Mouse (Mus musculus) G1E (cell line): Measurements from ENCODE around the gene Gm4779. TPM values are rescaled to one million over a fixed set of nuclear protein-coding genes. Genes with fewer than 3 reads are reported as not detected.

Source experiments
- ATAC-seq: 2 replicates; pipeline ENCODE4 v1.8.0; 2016; ENCODE audit warnings: mild to moderate bottlenecking; ENCODE audit not compliant: insufficient number of reproducible peaks, poor library complexity, low FRiP score, severe bottlenecking; ENCODE audit errors: extremely low read depth
- DNase-seq: peaks from one replicate; pipeline ENCODE4 v3.0.0; 2012; ENCODE audit warnings: low spot score
- H3K27me3 ChIP-seq: 2 replicates; pipeline ENCODE4 v1.6.1; 2012; ENCODE audit warnings: mild to moderate bottlenecking, low read length, inconsistent platforms; ENCODE audit not compliant: insufficient read depth
- H3K36me3 ChIP-seq: replicated peaks from 2 replicates; pipeline ENCODE3; 2012; ENCODE audit warnings: mild to moderate bottlenecking, inconsistent platforms
- H3K4me1 ChIP-seq: 2 replicates; pipeline ENCODE4 v1.6.1; 2012; ENCODE audit warnings: low read depth, low read length, inconsistent platforms, mixed read lengths; ENCODE audit not compliant: insufficient read depth
- H3K4me3 ChIP-seq: 2 replicates; pipeline ENCODE4 v1.5.1; 2012; ENCODE audit warnings: low read depth, mild to moderate bottlenecking, inconsistent platforms, low read length, moderate library complexity, mixed read lengths
- H3K9me3 ChIP-seq: replicated peaks from 2 replicates; pipeline ENCODE4 v1.6.1; 2012; ENCODE audit warnings: inconsistent platforms
- CTCF ChIP-seq: IDR thresholded peaks from 2 replicates; pipeline ENCODE4 v1.5.1; 2012; ENCODE audit warnings: low read depth, low read length, inconsistent platforms, mixed read lengths
- GATA1 ChIP-seq: IDR thresholded peaks from 2 replicates; pipeline ENCODE4 v1.6.1; 2012; ENCODE audit warnings: borderline replicate concordance, low read length, inconsistent platforms, mixed read lengths
- GATA2 ChIP-seq: IDR thresholded peaks from 2 replicates; pipeline ENCODE4 v1.6.1; 2012; ENCODE audit warnings: low read depth, low read length, inconsistent platforms, borderline replicate concordance
- POLR2AphosphoS5 ChIP-seq: IDR thresholded peaks from 2 replicates; pipeline ENCODE4 v1.6.1; 2012; ENCODE audit warnings: low read depth, low read length, inconsistent platforms; ENCODE audit not compliant: insufficient replicate concordance
- TAL1 ChIP-seq: conservative IDR thresholded peaks from 2 replicates; pipeline ENCODE4 v1.6.1; 2012; ENCODE audit warnings: low read depth, low read length, inconsistent platforms, mixed read lengths
- polyA plus RNA-seq: library from polyadenylated mRNA; stranded (reverse); fragments of >175 nt; gene quantifications from 2 replicates; pipeline ENCODE4 v1.2.3, GENCODE M21; 2012
- total RNA-seq, 2 experiments: library from RNA; stranded (forward) in 1 of 2; stranded (reverse) in 1 of 2; fragments of 200-1000 nt in 1 of 2; fragments of >200 nt in 1 of 2; fragmentation: Nextera tagmentation in 1 of 2; gene quantifications; 2 replicates each; pipeline ENCODE4 v1.2.3; 2014 to 2017

Gm4779 gene
- total and polyA plus RNA-seq, 3 experiments = not detected

GRCm38 (mm10) chrX:101770307-101770706 is 23.9 kb downstream of the Gm4779 start:
- H3K4me3 ChIP-seq = no peak overlapping the region
- no peaks in the 10 kb centered on the region for H3K4me1 ChIP-seq
- DNase-seq = no peak
- ATAC-seq = no peak
- H3K27me3 ChIP-seq = no peaks in the 10 kb centered on the region
- no peaks in the 10 kb centered on the region for H3K36me3 ChIP-seq
- TF ChIP-seq POLR2AphosphoS5 = no peak
- no peaks in the 10 kb centered on the region for H3K9me3 ChIP-seq

- DNase-seq (no peak), ATAC-seq (no peak)
- Histone ChIP-seq H3K4me1 (no peaks in the 10 kb centered on the region), H3K4me3 (no peak overlapping the region), H3K36me3 (no peaks in the 10 kb centered on the region), H3K27me3 (no peaks in the 10 kb centered on the region), H3K9me3 (no peaks in the 10 kb centered on the region)
- TF ChIP-seq GATA2 (no peak), TAL1 (no peak), CTCF (no peak), GATA1 (no peak), POLR2AphosphoS5 (no peak)
These were observed 24.7 kb downstream of the Gm4779 start for GRCm38 (mm10) chrX:101769478-101769877.

DNA sequence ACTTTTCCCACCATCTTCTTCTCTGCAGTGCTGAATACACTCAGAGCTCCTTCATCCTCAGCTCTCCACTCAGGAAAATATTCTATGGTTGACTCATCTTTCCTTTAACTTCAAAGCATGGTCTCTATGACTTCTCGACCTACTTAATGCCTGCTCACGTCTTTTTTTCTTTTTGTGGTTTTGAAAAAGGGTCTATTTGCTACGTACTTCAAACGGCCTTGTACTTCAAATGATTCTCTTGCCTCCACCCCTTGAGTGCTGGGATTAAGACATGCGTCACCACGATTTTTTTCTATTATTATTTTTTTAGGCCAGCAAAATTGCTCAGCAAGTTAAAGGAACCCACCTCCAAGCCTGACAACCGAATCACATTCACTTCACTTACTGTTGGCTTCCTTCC is 26.9 kb downstream of the Gm4779 start:
- ATAC-seq = no peak
- Histone ChIP-seq H3K36me3 (no peaks in the 10 kb centered on the region), H3K4me3 (no peak overlapping the region), H3K4me1 (no peaks in the 10 kb centered on the region), H3K9me3 (no peaks in the 10 kb centered on the region), H3K27me3 (no peaks in the 10 kb centered on the region)
- no peak for TF ChIP-seq POLR2AphosphoS5
- TF ChIP-seq CTCF = no peak
- no peak for TF ChIP-seq GATA2
- TF ChIP-seq TAL1 = no peak
- TF ChIP-seq GATA1 = no peak
- DNase-seq = no peak

DNA sequence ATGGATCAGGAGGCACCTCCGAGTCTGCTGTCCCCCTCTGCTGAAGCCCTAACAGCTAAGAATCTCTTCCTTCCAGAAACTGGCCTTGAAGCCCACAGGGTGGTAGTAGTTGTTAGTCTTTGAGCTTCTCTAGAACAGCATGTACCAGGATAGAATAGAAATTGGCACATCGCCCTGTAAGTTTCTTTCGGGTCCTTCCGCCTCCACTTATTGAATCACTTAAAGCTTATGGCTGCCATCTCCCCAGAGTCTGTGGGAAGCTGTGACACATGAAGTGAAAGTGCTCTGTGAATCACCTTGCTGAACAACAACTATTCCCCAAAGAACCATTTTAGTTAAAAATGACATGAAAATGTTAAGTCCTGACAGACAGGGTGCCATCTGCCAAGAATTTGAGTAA is 29.1 kb downstream of the Gm4779 start:
- H3K4me1 ChIP-seq = no peaks in the 10 kb centered on the region
- H3K27me3 ChIP-seq = 0 out of 2 replicates have a peak, but pooled peaks cover under 1% of the 10 kb centered on the region
- no peak for ATAC-seq
- no peak for DNase-seq
- H3K9me3 ChIP-seq = no peaks in the 10 kb centered on the region
- TF ChIP-seq POLR2AphosphoS5 (no peak), CTCF (no peak), TAL1 (no peak), GATA1 (no peak), GATA2 (no peak)
- H3K36me3 ChIP-seq = no peaks in the 10 kb centered on the region
- H3K4me3 ChIP-seq = no peak overlapping the region

DNA sequence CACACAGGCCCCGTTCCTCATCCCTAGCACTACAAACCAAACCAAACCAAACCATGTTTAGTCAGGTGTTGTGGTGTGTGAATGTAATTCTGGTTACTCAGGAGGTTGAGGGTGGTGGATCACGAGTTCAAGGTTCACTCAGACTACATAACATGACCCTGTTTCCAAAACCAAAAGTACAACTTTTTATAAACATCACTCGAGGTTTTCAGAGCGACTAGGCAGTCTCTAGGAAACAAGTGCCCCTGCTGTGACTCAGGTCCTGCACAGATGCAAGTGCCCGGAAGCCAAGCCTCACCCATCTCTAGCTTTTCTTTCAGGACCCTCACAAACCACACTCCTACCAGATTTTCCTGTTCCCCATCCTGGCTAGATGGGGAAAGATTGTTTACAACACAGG is 29.6 kb downstream of the Gm4779 start:
- H3K4me1 ChIP-seq = no peaks in the 10 kb centered on the region

DNA sequence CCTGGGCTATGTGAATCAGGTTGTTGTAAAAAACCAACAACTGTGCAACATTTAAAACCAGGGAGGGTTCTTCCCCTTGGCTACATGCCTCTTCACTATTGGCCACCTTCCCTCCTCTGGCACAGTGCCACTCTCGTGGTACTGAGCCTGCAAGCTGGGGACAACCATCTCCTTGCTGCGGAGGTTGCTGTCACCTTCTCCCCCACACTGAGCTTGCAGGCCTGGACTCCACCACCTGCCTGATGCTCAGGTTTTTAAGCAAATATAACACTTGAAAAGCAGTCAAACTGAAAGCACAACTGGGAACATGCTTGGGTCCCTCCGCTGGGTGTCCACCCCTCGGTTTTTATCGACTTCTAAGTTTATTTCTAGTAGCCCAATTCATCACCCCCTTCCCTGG is 39.7 kb downstream of the Gm4779 start:
- Histone ChIP-seq H3K36me3 (no peaks in the 10 kb centered on the region), H3K27me3 (no peaks in the 10 kb centered on the region), H3K4me3 (no peak overlapping the region), H3K9me3 (no peaks in the 10 kb centered on the region), H3K4me1 (no peaks in the 10 kb centered on the region)
- TF ChIP-seq GATA2 (no peak), POLR2AphosphoS5 (no peak)
- ATAC-seq = no peak
- no peak for DNase-seq

More for the DNA sequence above, 29.6 kb downstream of the Gm4779 start:
- H3K9me3 ChIP-seq = no peaks in the 10 kb centered on the region
- ATAC-seq (no peak), DNase-seq (no peak)
- H3K4me3 ChIP-seq = no peak overlapping the region
- TF ChIP-seq TAL1 (no peak), GATA1 (no peak), GATA2 (no peak)
- no peaks in the 10 kb centered on the region for H3K36me3 ChIP-seq
- 0 out of 2 replicates have a peak, but pooled peaks cover 2% of the 10 kb centered on the region for H3K27me3 ChIP-seq

GRCm38 (mm10) chrX:101750144-101750543 is 44.1 kb downstream of the Gm4779 start:
- TF ChIP-seq GATA1 (no peak), CTCF (no peak), GATA2 (no peak)

More at GRCm38 (mm10) chrX:101750144-101750543, 44.1 kb downstream of the Gm4779 start:
- H3K36me3 ChIP-seq = no peaks in the 10 kb centered on the region
- no peak overlapping the region for H3K4me3 ChIP-seq
- H3K27me3 ChIP-seq = no peaks in the 10 kb centered on the region
- H3K9me3 ChIP-seq = no peaks in the 10 kb centered on the region
- ATAC-seq (no peak), DNase-seq (no peak)
- no peaks in the 10 kb centered on the region for H3K4me1 ChIP-seq
